Mouse (Mus musculus) liver, postnatal 0 days (tissue): Measurements from ENCODE around the gene Plod2.

Experiments used
- CTCF ChIP-seq: sonication (generic); IDR thresholded peaks from 2 replicates; pipeline ENCODE4 v1.5.1; 2016; ENCODE audit warnings: antibody characterized with exemption, low read depth
- EP300 ChIP-seq: IDR thresholded peaks from 2 replicates; pipeline ENCODE4 v1.6.1; 2016; ENCODE audit warnings: antibody characterized with exemption, low read depth, mild to moderate bottlenecking

DNA sequence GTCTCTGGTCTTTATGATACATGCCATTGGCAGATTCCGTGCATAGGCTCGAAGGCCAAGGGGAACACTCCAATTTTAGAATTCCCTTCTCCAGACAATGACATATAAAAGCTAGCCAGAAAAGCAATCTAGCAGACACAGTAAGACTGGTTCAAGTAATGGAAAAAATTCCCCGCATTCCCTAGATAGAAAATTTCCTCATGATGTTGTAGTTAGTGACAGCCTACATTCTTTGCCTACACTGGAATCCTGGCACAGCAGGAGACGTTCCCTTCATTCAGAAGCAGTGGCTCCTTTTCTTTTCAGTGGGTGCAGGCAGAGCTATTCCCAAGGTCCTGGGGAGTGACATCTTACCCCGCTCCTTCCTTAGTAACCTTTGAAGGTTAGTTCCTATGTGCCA is 41.9 kb downstream of the Plod2 start:
- no peak for TF ChIP-seq CTCF
- TF ChIP-seq EP300, result no peak
